Mouse (Mus musculus) frontal cortex, postnatal 25 days (tissue): ENCODE measurements around the gene Ctc1.

Experiments used
- DNase-seq, 2 experiments: peaks; one replicate each; pipeline ENCODE4 v3.0.0; 2022; ENCODE audit warnings: low spot score in 2 of 2

The Ctc1 gene

DNA sequence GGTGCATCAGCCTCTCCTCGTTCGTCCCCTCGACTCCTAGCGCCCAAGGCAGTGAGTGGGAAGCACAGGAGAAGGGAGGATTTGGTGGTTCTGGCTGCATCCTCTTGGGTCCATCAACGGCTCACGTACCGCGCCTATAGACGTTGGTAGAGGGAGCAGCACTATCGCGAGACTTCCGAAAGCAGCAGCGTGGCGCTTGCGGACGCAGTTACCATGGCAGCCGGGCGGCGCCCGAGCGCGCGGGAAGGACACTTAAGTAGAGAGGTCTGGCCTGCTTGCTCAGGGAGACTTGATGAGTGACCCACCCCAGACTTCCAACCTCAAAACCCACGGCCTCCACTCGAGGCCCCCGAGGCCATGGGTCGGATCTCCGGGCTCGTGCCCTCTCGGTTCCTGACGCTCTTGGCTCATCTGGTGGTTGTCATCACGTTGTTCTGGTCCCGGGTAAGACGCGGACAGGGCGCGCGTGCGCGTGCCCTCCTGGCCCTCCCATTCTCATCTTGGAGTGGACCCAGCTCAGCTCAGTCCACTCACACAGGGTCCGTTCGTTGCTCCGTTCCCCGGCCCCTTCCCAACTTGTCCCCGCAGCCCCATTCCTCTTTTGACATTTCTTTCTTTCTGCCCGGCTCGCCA is 55.0 kb downstream of the Ctc1 start, which contains the start of gene Tmem107:
Gene Tmem107 (plus strand): TSS at position 217 of the 633 bp plus-strand sequence.
- peak; percentile 90 for DNase-seq

- no peak for DNase-seq
Measured at GRCm38 (mm10) chr11:69071262-69071661, 55.6 kb downstream of the Ctc1 start.

GRCm38 (mm10) chr11:69072234-69072633 is 56.5 kb downstream of the Ctc1 start:
- no peak for DNase-seq

- DNase-seq = no peak
Measured at GRCm38 (mm10) chr11:69072666-69073064, 57.0 kb downstream of the Ctc1 start.

- peak in 1 of 2 experiments; percentile 69 for DNase-seq
Measured at GRCm38 (mm10) chr11:69073065-69073888, 57.6 kb downstream of the Ctc1 start.

DNA sequence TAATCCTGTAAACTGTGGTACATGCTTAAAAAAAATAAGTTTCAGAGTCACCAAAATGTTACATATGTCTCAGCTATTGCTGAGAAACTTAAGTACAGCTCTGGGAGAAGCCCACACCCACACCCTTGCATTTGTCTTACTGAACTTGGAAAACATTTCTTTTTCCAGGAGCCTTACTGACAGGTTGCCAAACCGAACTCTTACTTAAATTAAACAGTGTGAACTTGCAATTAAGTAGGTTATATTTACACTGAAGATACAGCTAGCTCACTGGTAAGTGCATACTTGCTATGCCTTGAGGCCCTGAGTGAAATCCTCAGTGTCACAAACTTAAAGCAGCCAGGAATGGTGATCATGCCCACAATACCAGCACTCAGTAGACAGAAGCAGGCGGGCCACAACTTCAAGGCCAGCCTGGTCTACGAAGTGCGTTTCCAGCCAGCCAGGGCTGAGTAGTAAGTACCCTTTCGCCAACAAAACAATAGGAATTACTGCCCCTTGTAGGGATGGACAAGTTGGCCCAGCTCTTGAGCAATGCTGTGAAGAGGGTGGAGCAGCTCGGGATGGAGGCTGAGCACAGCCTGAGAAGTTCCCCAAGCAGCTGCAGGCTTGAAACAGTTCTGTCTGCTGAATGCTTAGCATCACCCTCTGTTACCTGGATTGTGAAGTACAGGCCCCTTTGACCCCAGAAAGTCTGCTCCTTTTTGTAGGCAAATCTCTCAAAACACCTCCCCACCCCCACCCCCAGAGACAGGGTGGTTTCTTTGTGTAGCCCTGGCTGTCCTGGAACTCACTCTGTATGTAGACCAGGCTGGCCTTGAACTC is 58.5 kb downstream of the Ctc1 start:
- no peak for DNase-seq

GRCm38 (mm10) chr11:69074776-69075069 is 59.0 kb downstream of the Ctc1 start:
- DNase-seq = no peak

- DNase-seq = no peak
Measured at GRCm38 (mm10) chr11:69075764-69076479, 60.2 kb downstream of the Ctc1 start.

DNA sequence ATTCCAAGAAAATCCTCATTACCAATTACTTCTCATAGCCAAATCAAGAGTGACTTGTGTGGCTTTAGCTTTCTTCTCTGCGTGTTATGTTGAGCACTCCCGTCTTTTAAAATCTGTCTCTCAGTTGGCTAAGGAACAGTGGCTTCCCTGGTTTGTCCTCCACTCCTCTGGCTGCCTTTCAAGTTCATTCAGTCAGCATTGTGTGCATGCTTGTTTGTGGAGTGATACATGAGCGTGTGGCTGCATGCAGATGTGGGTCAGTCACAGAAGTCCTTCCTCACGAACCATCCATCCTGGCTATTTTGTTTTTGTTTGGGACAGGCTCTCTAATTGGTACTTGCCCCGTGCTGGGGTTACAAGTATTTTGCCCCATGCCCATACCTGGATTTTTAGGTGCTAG is 60.9 kb downstream of the Ctc1 start:
- DNase-seq = no peak

GRCm38 (mm10) chr11:69077316-69077715 is 61.6 kb downstream of the Ctc1 start:
- no peak for DNase-seq

DNA sequence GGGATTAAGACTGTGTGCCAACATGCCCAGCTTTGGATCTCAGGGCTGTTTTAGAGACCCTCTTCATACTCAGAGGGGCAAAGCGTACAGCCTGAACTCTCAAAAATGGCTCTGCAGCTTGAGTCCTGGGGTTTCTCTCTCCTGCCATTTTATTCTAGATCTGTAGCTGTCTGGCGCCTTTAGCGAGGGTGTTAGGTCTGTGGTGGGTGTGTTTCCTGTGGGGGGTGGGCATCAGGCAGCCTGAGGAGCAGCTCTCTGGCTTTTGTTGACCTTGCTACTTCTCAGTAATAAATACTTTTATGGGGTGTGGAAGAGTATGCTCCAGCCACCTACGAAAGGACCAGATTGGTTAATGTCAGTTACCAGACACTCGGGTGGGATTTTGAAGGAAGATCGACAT is 62.3 kb downstream of the Ctc1 start:
- no peak for DNase-seq

GRCm38 (mm10) chr11:69078805-69079438 is 63.2 kb downstream of the Ctc1 start:
- DNase-seq = no peak

GRCm38 (mm10) chr11:69080102-69080854 is 64.6 kb downstream of the Ctc1 start:
- DNase-seq = no peak

DNA sequence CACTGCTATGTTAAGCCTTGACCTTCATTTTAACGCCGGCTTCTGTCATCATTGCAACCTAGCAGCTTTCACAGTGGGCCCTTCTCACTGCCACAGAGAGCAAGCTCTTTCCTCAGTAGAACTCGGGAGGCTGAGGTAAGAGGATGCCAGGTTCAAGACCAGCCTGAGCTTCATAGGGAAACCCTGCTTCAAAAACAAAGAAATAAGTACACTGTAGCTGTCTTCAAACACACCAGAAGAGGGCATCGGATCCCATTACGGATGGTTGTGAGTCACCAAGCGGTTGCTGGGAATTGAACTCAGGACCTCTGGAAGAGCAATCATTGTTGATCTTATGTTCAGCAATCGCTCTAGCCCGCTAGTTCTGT is 65.1 kb downstream of the Ctc1 start:
- no peak for DNase-seq

GRCm38 (mm10) chr11:69081613-69082012 is 65.9 kb downstream of the Ctc1 start:
- DNase-seq = no peak

GRCm38 (mm10) chr11:69085608-69086007 is 69.9 kb downstream of the Ctc1 start:
- no peak for DNase-seq
